Mouse (Mus musculus) retina, adult 2 months (tissue): Measurements from ENCODE around the gene Olfr557.

Experiments used
- DNase-seq: peaks from one replicate; pipeline ENCODE4 v3.0.0-alpha.2; 2012; ENCODE audit warnings: low read depth, low spot score

The Olfr557 gene

DNA sequence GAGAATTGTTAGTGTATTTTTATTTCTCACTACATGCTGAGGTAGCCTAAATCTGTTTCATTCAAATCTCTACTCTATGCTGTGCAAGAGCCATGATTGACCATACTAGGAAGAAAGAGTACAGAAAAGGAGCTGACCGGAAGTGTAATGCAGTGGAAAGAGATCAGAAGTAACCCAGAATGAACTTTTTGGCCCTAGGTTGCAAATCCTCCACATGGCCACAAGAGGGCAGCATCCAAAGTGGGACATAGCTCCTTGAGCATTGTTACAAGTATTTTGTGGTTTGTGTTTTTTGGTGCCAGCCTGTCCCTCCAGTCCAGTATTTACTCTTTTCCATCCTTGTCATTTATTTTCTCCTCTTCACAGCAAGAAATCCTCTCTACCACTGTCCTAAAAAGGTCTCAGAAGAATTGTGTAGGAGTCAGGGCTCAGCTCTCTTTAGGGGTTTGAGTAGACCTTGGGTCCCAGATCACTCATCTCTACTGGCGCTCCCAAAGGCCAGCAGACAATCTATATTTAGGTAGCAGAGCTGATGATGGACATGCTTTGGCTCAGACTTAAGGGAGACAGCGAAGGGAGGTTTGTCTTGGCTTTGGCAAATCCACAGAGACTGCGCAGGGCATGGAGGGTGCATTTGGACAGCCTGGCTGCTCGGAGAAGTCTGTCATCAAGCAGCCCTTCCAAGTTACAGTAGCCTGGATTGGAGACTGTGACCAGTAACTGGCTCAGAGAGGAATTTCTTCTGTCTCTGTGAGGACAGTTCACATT is at the start of gene Olfr557:
TSS of gene Olfr557 (plus strand) at position 553 of the 768 bp plus-strand sequence.
- DNase-seq, result peak; percentile 9

DNA sequence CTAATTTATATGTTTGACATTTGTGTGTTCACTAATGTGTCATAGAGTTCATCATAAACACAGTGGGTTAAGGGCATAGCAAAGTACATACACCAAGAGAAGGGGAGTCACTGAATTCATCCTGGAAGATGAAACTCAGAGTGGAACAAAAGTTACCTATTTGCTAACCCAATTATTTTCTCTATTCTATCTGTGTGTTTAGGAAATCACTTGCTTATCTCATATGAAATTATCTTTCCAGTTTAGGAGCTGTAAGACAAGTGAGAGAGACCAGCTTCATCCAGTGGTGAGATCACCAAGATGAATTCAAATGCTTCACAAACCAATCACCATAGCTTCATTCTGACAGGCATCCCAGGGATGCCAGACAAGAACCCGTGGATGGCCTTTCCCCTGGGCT is 37.2 kb upstream of the Olfr557 start, which contains the start of gene Olfr555:
TSS of gene Olfr555 (plus strand) at position 301 of the 400 bp plus-strand sequence.
- DNase-seq, result no peak

DNA sequence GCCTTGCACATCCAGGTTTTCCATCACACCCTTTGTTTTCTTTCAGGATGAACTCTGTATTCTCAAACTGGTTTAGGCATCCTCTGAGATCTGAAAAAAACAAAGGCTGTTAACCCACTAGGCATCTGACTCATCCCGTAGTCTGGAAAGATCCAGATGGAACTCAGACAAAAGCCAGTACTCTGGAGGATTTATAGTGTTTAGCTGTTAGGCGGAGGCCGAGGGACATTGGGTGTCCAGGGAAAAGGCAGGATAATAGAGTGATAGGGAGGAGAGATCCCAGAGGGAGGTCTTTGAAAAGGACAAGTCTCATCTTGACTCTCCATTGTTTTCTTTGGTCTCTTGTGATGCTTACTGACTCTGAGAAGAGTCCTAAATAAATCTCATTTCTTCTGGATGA is 31.1 kb upstream of the Olfr557 start, which contains the start of gene Olfr556:
TSS of gene Olfr556 (plus strand) at position 301 of the 400 bp plus-strand sequence.
- DNase-seq, result no peak

DNA sequence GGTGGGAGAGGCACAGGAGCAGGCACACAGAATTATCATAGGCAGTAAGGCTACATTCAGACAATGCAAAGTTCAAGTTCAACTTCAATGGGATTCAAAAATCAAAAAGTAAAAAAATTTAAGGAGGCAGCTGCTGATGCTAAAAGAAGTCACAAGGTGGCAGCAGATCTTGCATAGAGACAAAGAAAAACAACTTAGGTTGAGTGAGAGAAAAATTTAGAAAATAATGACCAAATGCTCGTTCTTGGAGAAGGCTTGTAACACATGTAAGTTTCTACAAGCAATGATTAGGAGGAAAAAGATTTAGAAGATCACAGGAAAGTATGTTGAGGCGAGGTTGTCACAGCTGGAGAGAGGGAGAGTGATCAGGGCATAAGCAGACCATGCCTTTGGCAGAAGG is 30.3 kb upstream of the Olfr557 start:
- no peak for DNase-seq

DNA sequence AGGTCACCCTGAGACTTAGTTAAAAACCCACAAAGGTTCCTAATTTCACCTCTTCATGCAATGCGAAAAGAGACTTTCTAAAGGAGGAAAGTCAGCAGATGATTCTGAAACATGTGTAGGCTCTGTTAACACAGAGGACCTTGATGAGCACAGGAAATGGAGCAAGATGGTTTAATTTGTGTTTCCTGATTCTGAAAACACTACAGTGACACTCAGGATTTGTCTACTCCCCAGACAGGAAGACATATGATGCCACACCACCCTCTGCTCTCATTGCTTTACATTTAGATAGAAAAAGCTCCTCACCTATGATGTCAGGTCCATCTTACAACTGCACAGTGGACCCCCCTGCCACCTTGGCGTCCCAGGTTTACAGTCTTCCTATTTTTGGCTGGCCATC is 19.5 kb upstream of the Olfr557 start:
- no peak for DNase-seq

DNA sequence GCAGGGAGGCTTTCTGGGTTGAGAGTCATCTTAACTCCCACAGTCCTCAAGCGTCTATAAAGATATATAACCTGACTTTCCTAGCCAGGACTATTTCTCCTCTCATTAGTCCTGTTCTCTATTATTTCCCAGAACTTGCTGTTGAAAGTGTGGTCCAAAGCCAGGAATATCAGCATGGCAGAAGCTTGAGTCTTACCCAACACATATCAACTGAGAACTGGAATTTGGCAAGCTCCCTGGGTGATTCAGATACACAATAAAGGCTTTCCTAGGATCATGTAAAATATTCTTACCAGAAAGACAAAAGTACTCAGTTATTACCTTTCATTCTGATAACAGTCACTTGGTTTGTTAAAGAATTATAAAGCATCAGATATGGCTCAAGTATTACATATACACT is 13.8 kb upstream of the Olfr557 start:
- DNase-seq, result no peak

DNA sequence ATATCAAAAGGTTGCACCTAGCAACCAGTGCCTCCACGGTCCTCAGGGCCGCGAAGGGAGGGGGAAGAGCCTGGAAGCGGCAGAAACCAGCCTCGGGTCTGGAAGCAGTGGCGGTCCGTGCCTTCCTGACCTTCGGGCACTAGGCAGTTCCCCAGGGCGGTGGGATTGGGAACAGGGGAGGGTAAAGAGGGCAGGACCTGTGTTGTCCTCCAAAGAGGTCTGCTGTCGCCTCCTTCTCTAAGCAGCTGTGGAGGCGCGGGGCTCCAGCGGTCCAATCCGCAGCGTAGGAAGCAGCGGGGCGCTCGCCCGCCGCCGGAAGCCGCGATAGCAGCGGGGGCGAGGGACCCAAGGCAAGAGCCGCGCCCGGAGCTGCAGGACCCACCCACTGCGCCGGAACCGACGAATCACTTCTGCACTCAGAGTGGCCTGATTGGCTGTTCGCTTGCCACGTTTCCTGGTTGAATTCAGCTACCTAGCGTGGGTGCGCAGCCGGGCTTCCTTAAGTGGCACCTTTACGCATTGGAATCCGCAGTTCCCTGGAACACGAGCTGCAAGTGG is 8.7 kb upstream of the Olfr557 start, which contains the start of gene Trim68:
TSS of gene Trim68 (minus strand) at position 384 of the 558 bp plus-strand sequence.
- DNase-seq, result peak; percentile 26

DNA sequence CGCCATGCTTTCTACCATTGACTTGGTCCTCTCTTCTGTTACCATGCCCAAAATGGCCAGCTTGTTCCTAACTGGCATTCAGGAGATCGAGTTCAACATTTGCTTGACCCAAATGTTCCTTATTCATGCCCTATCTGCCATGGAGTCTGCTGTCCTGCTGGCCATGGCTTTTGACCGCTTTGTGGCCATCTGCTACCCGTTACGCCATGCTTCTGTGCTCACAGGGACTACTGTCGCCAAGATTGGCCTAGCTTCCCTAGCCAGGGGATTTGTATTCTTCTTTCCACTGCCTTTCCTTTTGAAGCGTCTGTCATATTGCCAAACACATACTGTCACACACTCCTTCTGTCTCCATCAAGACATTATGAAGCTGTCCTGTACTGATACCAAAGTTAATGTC is 2.8 kb downstream of the Olfr557 start:
- no peak for DNase-seq

DNA sequence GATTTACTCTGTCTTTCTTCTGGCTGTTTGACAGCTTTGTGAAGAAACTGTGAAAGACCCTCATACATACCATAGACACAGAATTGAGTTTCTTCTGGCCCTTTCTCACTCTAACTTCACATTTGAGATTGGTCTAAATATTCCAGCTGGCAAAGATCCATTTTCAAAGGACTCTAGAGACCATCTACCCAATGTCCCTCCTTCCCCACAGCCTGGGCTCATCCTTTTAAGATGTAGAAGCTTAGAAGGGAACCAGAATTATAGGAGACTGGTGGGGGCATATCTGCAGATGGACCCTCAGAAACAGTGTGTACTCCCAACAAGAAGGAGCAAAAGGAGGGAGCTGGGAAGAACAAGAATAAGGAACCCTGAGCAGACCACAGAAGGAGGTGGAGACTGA is 6.2 kb downstream of the Olfr557 start, which contains the start of gene Olfr558:
TSS of gene Olfr558 (plus strand) at position 301 of the 400 bp plus-strand sequence.
- no peak for DNase-seq

DNA sequence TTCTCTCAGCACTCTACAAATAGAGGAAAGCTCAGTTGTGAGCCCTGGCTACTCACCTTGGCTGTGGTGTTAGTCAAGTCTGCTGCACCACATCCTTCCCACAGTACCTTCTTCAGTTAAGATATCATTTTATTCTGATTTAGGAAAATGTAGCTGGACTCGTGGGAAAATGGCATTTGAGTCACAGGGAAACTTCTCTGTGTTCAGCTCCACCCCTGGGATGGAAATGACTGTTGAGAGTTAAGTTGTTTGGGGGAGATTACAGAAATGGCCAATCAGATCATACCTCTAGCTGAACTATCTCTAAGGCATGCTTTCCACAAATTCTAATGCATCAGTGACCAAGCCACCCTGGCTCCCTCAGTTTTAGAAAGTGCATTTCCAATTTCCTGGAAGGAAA is 23.3 kb downstream of the Olfr557 start, which contains the start of gene Olfr33:
TSS of gene Olfr33 (minus strand) at position 101 of the 400 bp plus-strand sequence.
- no peak for DNase-seq

DNA sequence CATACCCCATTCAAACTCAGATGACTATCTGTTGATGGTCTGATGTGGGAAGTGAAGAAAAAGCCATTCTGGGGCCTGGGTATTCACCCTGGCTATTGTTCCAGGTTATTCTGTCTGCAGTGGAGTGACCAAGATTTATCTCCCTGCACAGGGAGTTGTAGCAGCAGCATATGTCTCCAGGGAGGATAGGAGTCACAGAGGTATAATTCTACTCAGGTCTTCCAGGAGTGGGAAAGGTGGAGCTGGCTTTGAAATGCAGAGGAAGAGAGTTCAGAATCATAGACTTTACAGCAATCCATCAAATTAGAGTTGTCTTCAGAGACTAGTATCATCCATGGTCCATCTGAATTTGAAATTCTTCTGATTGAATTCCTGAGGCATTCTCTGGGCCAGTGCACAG is 31.7 kb downstream of the Olfr557 start, which contains the start of gene Olfr559:
TSS of gene Olfr559 (minus strand) at position 101 of the 400 bp plus-strand sequence.
- no peak for DNase-seq

DNA sequence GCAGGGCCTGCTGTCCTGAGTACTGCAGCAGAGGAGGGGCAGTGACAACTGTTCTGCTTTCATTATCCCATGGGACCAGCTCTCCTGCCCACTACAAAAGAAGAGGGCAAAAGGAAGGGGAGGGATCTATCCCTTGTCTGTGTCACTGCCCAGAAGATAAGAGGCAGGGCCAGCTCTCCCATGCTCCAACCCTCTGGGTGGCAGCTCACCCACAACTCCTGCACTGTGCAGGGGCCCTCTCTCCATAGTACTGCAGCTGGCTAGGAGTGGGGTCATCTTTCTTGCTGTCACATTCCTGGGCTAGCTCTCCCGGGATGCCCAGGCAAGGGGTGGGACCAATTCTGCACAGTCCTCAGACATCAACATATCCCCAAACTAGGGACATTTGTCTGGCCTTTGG is 38.1 kb downstream of the Olfr557 start:
- DNase-seq, result no peak

DNA sequence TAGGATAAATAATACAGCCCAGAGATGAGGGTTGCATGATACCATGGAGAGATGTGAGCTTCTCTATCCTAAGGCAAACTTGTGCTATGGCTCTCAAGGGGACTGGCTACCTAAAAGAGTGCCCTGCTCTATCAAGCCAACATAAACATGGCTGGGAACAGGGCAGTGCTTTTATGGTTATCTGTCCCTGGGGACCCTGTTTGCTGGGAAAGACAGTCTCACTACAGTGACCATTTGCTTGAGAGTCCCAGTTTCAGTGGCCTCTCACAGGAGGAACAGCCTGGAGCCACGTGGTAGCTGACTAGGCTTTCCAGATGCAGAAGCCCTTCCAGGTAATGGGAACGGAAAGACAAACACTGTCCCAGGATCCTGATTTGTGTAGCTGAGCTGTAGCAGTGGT is 42.0 kb downstream of the Olfr557 start:
- no peak for DNase-seq
